Mouse (Mus musculus): ENCODE measurements around the gene Sprn.

The Sprn gene

GRCm38 (mm10) chr7:140154218-140154927, at the start of gene Sprn:
Sprn (minus strand) TSS chr7:140154877.
- peak; percentile 89 for DNase-seq

- no peak for DNase-seq
These were observed 46.4 kb upstream of the Sprn start for GRCm38 (mm10) chr7:140201090-140201489.

- no peak for DNase-seq
These were observed 41.3 kb upstream of the Sprn start for GRCm38 (mm10) chr7:140196002-140196401.

GRCm38 (mm10) chr7:140194031-140194430, 39.4 kb upstream of the Sprn start:
- DNase-seq: peak; percentile 16

GRCm38 (mm10) chr7:140192851-140193250, 38.2 kb upstream of the Sprn start:
- DNase-seq: no peak

- DNase-seq: no peak
These were observed 37.8 kb upstream of the Sprn start for GRCm38 (mm10) chr7:140192445-140192844.

GRCm38 (mm10) chr7:140190435-140190834, 35.8 kb upstream of the Sprn start:
- no peak for DNase-seq

- DNase-seq: no peak
These were observed 34.0 kb upstream of the Sprn start for GRCm38 (mm10) chr7:140188391-140189328.

GRCm38 (mm10) chr7:140187721-140188390, 33.2 kb upstream of the Sprn start:
- DNase-seq: peak; percentile 13

GRCm38 (mm10) chr7:140186646-140187620, 32.3 kb upstream of the Sprn start:
- DNase-seq: peak; percentile 41

GRCm38 (mm10) chr7:140184206-140184605, 29.5 kb upstream of the Sprn start:
- no peak for DNase-seq

- no peak for DNase-seq
These were observed 26.0 kb upstream of the Sprn start for GRCm38 (mm10) chr7:140180692-140181091.

- no peak for DNase-seq
These were observed 24.5 kb upstream of the Sprn start for GRCm38 (mm10) chr7:140179176-140179575.

GRCm38 (mm10) chr7:140172936-140173335, 18.3 kb upstream of the Sprn start, which contains the start of gene Olfr523:
Olfr523 (plus strand) TSS chr7:140173217.
- no peak for DNase-seq

- no peak for DNase-seq
These were observed 16.2 kb upstream of the Sprn start for GRCm38 (mm10) chr7:140170863-140171262.

GRCm38 (mm10) chr7:140169386-140169785, 14.7 kb upstream of the Sprn start:
- DNase-seq: no peak

GRCm38 (mm10) chr7:140167950-140168349, 13.3 kb upstream of the Sprn start:
- DNase-seq: no peak

- DNase-seq: no peak
These were observed 10.0 kb upstream of the Sprn start, which contains the start of gene Olfr522 for GRCm38 (mm10) chr7:140164664-140165063. Olfr522 (minus strand) TSS chr7:140164764.

GRCm38 (mm10) chr7:140160363-140160762, 5.7 kb upstream of the Sprn start:
- DNase-seq: no peak

GRCm38 (mm10) chr7:140153829-140154217, 854 bp downstream of the Sprn start:
- no peak for DNase-seq

GRCm38 (mm10) chr7:140153383-140153782, 1.3 kb downstream of the Sprn start:
- DNase-seq: peak; percentile 69

- DNase-seq: no peak
These were observed 10.1 kb downstream of the Sprn start for GRCm38 (mm10) chr7:140144550-140144949.

Measured in right cerebral cortex, adult 18-20 months (tissue).